Mouse (Mus musculus) adrenal gland (tissue): Measurements from ENCODE around the gene Kdm4d.
"Not testable (repeated sequence)": the region's sequence is repeated elsewhere in the genome, so short reads cannot be mapped to it uniquely, and the experiment has no call there.

Source experiments
- intact Hi-C: fragments of 180-260 bp; cut with DNase I; formaldehyde crosslinking; loops from one replicate; pipeline ENCODE4 v1.15.1; 2025

The Kdm4d gene

GRCm38 (mm10) chr9:14456320-14456719 lies 44.0 kb downstream of the Kdm4d start:
- intact Hi-C loops: no loop called here

- intact Hi-C loops: not testable (repeated sequence)
Observed at GRCm38 (mm10) chr9:14451120-14451519, 49.2 kb downstream of the Kdm4d start.

- intact Hi-C loops: not testable (repeated sequence)
Observed at GRCm38 (mm10) chr9:14447086-14447485, 53.2 kb downstream of the Kdm4d start.

GRCm38 (mm10) chr9:14440347-14440746 lies 59.9 kb downstream of the Kdm4d start:
- intact Hi-C loops: no loop called here

- intact Hi-C loops: no loop called here
Observed at GRCm38 (mm10) chr9:14433252-14433939, 66.9 kb downstream of the Kdm4d start.
